Mouse (Mus musculus): ENCODE data around the gene Hoxa11. TPM values are rescaled to one million over a fixed set of nuclear protein-coding genes. Genes with fewer than 3 reads are reported as not detected.
A peak's percentile ranks its signal among the peaks of the same experiment; 100 is the strongest.

Gene Hoxa11
- polyA plus RNA-seq, 1 experiment from 2014 or later, result 6.0 TPM

DNA sequence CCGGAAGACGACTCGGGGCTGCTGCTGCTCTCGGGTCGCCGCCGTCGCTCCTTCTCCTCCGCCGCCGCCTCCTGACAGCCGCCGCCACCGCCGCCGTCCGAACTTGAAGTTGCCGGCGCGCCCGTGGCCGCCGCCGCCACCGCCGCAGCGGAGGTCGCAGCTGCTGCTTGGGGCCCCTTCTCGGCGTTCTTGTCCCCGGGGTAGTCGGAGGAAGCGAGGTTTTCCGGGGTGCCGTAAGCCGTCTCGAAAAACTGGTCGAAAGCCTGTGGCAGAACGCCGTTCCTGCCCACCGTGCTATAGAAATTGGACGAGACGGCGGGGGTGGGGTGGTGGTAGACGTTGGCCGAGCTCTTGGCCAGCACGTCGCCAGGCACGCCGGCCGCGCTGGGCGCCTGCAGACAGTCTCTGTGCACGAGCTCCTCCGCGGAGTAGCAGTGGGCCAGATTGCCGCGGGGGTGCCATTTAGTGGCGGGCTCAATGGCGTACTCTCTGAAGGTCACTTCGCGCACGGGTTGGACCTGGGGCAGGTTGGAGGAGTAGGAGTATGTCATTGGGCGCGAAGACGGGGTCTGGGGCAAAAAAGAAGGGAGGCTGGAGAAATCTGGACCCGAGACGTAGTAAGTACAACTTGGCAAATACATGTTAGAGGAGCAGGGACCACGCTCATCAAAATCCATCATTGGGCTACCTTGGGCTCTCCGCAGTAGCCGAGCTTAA is 412 bp downstream of the Hoxa11 start:
- 0 out of 2 replicates have a peak, but pooled peaks cover 4% of the 10 kb centered on the region for H3K4me1 ChIP-seq (ENCODE audit: control insufficient read depth, insufficient read depth, low read length)
- ATAC-seq (ENCODE audit: insufficient read depth, low FRiP score, low TSS enrichment), result no peak
- H3K27me3 ChIP-seq (ENCODE audit: control insufficient read depth, insufficient read depth, low read length), result peaks cover 97% of the 10 kb centered on the region
- peak overlapping the region; percentile 34; the same call in 1 of the 2 replicates for H3K27ac ChIP-seq (ENCODE audit: low read depth, low read length)
- WGBS, result under 1% methylated on average over 69 of the region's 71 CpGs
- peak overlapping the region; percentile 60 for H3K9ac ChIP-seq (ENCODE audit: low read length)
- no peaks in the 10 kb centered on the region for H3K36me3 ChIP-seq (ENCODE audit: control insufficient read depth, insufficient read depth, low read length)
- DNase-seq (ENCODE audit: low spot score), result peak; percentile 55
- H3K9me3 ChIP-seq (ENCODE audit: control insufficient read depth, low read length), result no peaks in the 10 kb centered on the region
- H3K4me2 ChIP-seq (ENCODE audit: low read depth), result peak overlapping the region; percentile 47
- H3K4me3 ChIP-seq (ENCODE audit: low read depth, low read length), result peak overlapping the region; percentile 40

GRCm38 (mm10) chr6:52244471-52245039 is 1.1 kb downstream of the Hoxa11 start:
- H3K4me2 ChIP-seq (ENCODE audit: low read depth), result peak overlapping the region; percentile 47
- H3K4me1 ChIP-seq (ENCODE audit: control insufficient read depth, insufficient read depth, low read length), result 0 out of 2 replicates have a peak, but pooled peaks cover 4% of the 10 kb centered on the region
- DNase-seq (ENCODE audit: low spot score), result no peak
- WGBS, result under 1% methylated on average over 23 of the region's 23 CpGs
- peaks cover 97% of the 10 kb centered on the region for H3K27me3 ChIP-seq (ENCODE audit: control insufficient read depth, insufficient read depth, low read length)
- ATAC-seq (ENCODE audit: insufficient read depth, low FRiP score, low TSS enrichment), result no peak
- peak overlapping the region; percentile 34; the same call in 1 of the 2 replicates for H3K27ac ChIP-seq (ENCODE audit: low read depth, low read length)
- H3K36me3 ChIP-seq (ENCODE audit: control insufficient read depth, insufficient read depth, low read length), result no peaks in the 10 kb centered on the region
- no peaks in the 10 kb centered on the region for H3K9me3 ChIP-seq (ENCODE audit: control insufficient read depth, low read length)
- H3K9ac ChIP-seq (ENCODE audit: low read length), result peak overlapping the region; percentile 60
- peak overlapping the region; percentile 40 for H3K4me3 ChIP-seq (ENCODE audit: low read depth, low read length)

DNA sequence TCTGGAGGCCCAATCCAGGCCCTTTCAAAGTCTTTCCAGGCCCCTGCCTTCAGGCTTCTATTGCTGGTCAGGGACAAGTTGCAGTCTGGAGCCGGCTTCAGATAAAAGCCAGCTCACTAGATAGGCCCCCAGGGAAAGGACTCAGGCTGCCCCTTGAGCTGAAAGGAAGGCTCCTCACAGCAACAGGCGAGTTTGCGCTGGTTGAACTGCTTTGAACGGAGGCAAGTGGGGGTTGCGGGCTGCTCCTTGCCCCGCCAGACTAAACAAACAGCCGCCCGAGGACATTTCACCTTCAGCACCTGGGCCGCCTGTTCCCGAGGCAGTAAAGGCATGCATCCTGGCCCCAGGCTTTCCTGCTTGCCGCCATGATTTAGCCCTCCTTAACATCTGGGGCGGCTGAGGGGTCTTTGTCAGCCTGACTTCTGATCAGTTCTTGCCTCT is 1.9 kb downstream of the Hoxa11 start:
- H3K4me1 ChIP-seq (ENCODE audit: control insufficient read depth, insufficient read depth, low read length), result 0 out of 2 replicates have a peak, but pooled peaks cover 4% of the 10 kb centered on the region
- H3K4me3 ChIP-seq (ENCODE audit: low read depth, low read length), result peak overlapping the region; percentile 40
- 0% methylated on average over 12 of the region's 12 CpGs for WGBS
- H3K4me2 ChIP-seq (ENCODE audit: low read depth), result peak overlapping the region; percentile 47
- no peaks in the 10 kb centered on the region for H3K36me3 ChIP-seq (ENCODE audit: control insufficient read depth, insufficient read depth, low read length)
- DNase-seq (ENCODE audit: low spot score) (no peak), ATAC-seq (ENCODE audit: insufficient read depth, low FRiP score, low TSS enrichment) (no peak)
- H3K9me3 ChIP-seq (ENCODE audit: control insufficient read depth, low read length), result no peaks in the 10 kb centered on the region
- H3K27ac ChIP-seq (ENCODE audit: low read depth, low read length), result 0 out of 2 replicates have a peak overlapping the region, but pooled peaks have one; percentile 27
- H3K27me3 ChIP-seq (ENCODE audit: control insufficient read depth, insufficient read depth, low read length), result peaks cover 94% of the 10 kb centered on the region
- H3K9ac ChIP-seq (ENCODE audit: low read length), result peak overlapping the region; percentile 60

DNA sequence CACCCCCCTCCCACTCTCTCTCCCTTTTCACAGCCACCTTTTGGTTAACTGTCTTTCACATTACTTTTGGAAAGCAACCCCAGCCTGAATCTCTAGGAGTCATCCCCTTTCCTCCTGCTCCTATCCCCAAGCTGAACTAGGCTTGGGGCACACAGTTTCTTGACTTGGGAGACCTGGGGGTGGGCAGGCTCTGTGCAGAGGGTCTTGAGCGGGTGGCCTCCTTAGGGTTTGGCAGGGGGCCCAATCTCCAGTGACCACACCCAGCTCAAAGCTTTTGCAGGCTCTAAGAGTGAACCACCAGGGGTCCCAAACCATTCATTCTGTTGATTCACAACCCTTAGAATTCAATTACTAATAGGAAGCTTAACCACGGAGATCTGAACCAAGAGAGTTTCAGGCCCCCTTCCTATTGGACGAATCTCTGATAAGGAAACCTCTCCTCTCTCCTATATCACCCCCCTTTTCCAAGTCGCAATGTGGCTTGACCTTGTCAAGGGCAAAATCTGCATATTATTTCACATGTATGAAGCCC is 2.7 kb downstream of the Hoxa11 start:
- no peak for ATAC-seq (ENCODE audit: insufficient read depth, low FRiP score, low TSS enrichment)
- Histone ChIP-seq H3K36me3 (ENCODE audit: control insufficient read depth, insufficient read depth, low read length) (no peaks in the 10 kb centered on the region), H3K9ac (ENCODE audit: low read length) (peak overlapping the region; percentile 60), H3K27ac (ENCODE audit: low read depth, low read length) (no peak overlapping the region), H3K4me3 (ENCODE audit: low read depth, low read length) (peak overlapping the region; percentile 40), H3K4me2 (ENCODE audit: low read depth) (peak overlapping the region; percentile 47), H3K27me3 (ENCODE audit: control insufficient read depth, insufficient read depth, low read length) (peaks cover 89% of the 10 kb centered on the region), H3K9me3 (ENCODE audit: control insufficient read depth, low read length) (no peaks in the 10 kb centered on the region), H3K4me1 (ENCODE audit: control insufficient read depth, insufficient read depth, low read length) (0 out of 2 replicates have a peak, but pooled peaks cover 4% of the 10 kb centered on the region)
- WGBS, result 2% methylated on average over 4 of the region's 4 CpGs
- no peak for DNase-seq (ENCODE audit: low spot score)

- DNase-seq (ENCODE audit: low spot score), result no peak
- 0% methylated on average over 9 of the region's 9 CpGs for WGBS
- H3K27ac ChIP-seq (ENCODE audit: low read depth, low read length), result no peak overlapping the region
- H3K27me3 ChIP-seq (ENCODE audit: control insufficient read depth, insufficient read depth, low read length), result peaks cover 91% of the 10 kb centered on the region
- H3K36me3 ChIP-seq (ENCODE audit: control insufficient read depth, insufficient read depth, low read length), result no peaks in the 10 kb centered on the region
- peak overlapping the region; percentile 47 for H3K4me2 ChIP-seq (ENCODE audit: low read depth)
- H3K4me1 ChIP-seq (ENCODE audit: control insufficient read depth, insufficient read depth, low read length), result no peaks in the 10 kb centered on the region
- peak overlapping the region; percentile 65; the same call in 1 of the 2 replicates for H3K4me3 ChIP-seq (ENCODE audit: low read depth, low read length)
- H3K9ac ChIP-seq (ENCODE audit: low read length), result peak overlapping the region; percentile 43; the same call in 1 of the 2 replicates
- no peak for ATAC-seq (ENCODE audit: insufficient read depth, low FRiP score, low TSS enrichment)
- H3K9me3 ChIP-seq (ENCODE audit: control insufficient read depth, low read length), result no peaks in the 10 kb centered on the region
Measured at GRCm38 (mm10) chr6:52241001-52241621, 4.5 kb downstream of the Hoxa11 start.

DNA sequence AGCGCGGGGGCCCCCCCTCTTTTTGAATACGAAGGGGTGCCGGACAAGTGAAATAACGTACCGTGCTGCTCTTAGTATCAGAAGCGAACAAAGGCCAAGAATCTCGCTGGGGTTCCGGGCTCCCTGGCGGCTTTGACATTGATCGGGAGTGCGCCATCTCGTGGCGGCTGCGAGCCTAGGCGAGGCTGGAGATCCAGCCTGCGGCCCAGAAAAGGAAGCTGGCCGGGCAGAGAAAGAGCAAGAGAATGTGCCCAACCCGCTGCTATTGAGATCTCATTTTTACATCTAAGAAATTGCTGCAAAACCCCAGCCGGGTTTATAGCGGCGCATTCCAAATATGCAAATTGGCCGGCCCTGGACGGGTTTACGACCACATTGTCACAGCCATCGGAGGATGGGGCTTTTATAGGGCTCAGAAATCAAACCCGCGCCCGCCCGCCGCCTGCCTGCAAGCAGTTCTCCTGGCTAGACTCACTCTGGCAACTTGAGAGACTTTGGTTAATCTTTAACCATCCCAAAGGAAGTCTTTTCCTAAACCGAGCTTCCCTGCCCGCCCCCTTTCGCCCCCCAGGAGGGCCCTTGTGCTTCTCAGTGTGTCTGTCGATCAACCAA is 5.1 kb downstream of the Hoxa11 start, which contains the start of gene Hoxa10:
Hoxa10 (minus strand) TSS at position 466 of the 612 bp plus-strand sequence.
- peak; percentile 91 for DNase-seq (ENCODE audit: low spot score)

GRCm38 (mm10) chr6:52239625-52240388 is 5.8 kb downstream of the Hoxa11 start:
- Histone ChIP-seq H3K27ac (ENCODE audit: low read depth, low read length) (peak overlapping the region; percentile 90), H3K27me3 (ENCODE audit: control insufficient read depth, insufficient read depth, low read length) (peaks cover 91% of the 10 kb centered on the region), H3K4me3 (ENCODE audit: low read depth, low read length) (peak overlapping the region; percentile 65), H3K4me2 (ENCODE audit: low read depth) (peak overlapping the region; percentile 47), H3K9me3 (ENCODE audit: control insufficient read depth, low read length) (no peaks in the 10 kb centered on the region), H3K36me3 (ENCODE audit: control insufficient read depth, insufficient read depth, low read length) (no peaks in the 10 kb centered on the region), H3K4me1 (ENCODE audit: control insufficient read depth, insufficient read depth, low read length) (no peaks in the 10 kb centered on the region; the same call in 1 of the 2 replicates), H3K9ac (ENCODE audit: low read length) (peak overlapping the region; percentile 87)
- ATAC-seq (ENCODE audit: insufficient read depth, low FRiP score, low TSS enrichment) (no peak), DNase-seq (ENCODE audit: low spot score) (peak; percentile 45)
- WGBS, result under 1% methylated on average over 30 of the region's 30 CpGs

More for the DNA sequence above, 5.1 kb downstream of the Hoxa11 start, which contains the start of gene Hoxa10:
- Histone ChIP-seq H3K9ac (ENCODE audit: low read length) (peak within 1 kb of the TSS; percentile 87), H3K4me1 (ENCODE audit: control insufficient read depth, insufficient read depth, low read length) (no peaks in the 10 kb centered on the region), H3K9me3 (ENCODE audit: control insufficient read depth, low read length) (no peaks in the 10 kb centered on the region), H3K4me2 (ENCODE audit: low read depth) (peak within 1 kb of the TSS; percentile 47), H3K27ac (ENCODE audit: low read depth, low read length) (peak within 1 kb of the TSS; percentile 90), H3K36me3 (ENCODE audit: control insufficient read depth, insufficient read depth, low read length) (no peaks in the 10 kb centered on the region), H3K27me3 (ENCODE audit: control insufficient read depth, insufficient read depth, low read length) (peaks cover 91% of the 10 kb centered on the region), H3K4me3 (ENCODE audit: low read depth, low read length) (peak within 1 kb of the TSS; percentile 65)
- ATAC-seq (ENCODE audit: insufficient read depth, low FRiP score, low TSS enrichment), result peak; percentile 64
- WGBS, result under 1% methylated on average over 35 of the region's 35 CpGs

Measured in neural tube, embryonic 11.5 days (tissue).